Mouse (Mus musculus): Measurements from ENCODE around the gene Dpm2.

GRCm38 (mm10) chr2:32549171-32549570, 21.5 kb upstream of the Dpm2 start:
- TF ChIP-seq POLR2A (IDR thresholded peaks at IDR 0.05; ENCODE audit: insufficient read depth, low read length): no peak
- TF ChIP-seq EP300 (IDR thresholded peaks at IDR 0.05; ENCODE audit: insufficient read depth, low read depth, low read length): no peak
- TF ChIP-seq CTCF (IDR thresholded peaks at IDR 0.05; ENCODE audit: low read depth, low read length): no peak

Measured in ES-Bruce4 (cell line).